Mouse (Mus musculus): ENCODE data around the gene Dpy19l3.

- TF ChIP-seq CTCF (IDR thresholded peaks at IDR 0.05; ENCODE audit: low read depth, low read length) (no peak), POLR2A (IDR thresholded peaks at IDR 0.05; ENCODE audit: borderline replicate concordance, low read depth, low read length) (no peak)
Measured at GRCm38 (mm10) chr7:35750873-35751272, 3.4 kb downstream of the Dpy19l3 start.

Data from bone marrow macrophage, adult 2 months (primary cell).